Mouse (Mus musculus): ENCODE measurements around the gene Ankrd37.
A peak's percentile ranks its signal among the peaks of the same experiment; 100 is the strongest.

The Ankrd37 gene

DNA sequence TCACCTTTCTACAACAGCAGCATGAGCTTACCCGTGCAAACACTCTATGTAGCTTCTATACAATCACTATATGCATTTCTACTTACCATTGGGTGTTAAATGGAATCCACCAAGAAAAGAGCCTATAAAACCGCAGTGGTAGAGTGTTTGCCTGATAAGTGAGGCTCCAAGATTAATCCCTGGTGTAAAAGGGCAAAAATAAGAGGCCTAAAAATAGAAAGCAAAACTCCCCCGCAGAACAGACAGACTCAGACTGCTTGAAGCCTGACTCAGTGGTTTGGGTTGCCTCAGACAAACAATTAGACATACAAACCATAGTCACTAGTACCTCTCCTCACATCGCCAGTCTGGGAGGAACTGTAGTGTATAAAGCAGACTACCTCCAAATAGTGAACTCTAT, at the start of gene Ankrd37:
Gene Ankrd37 (minus strand): TSS at position 112 of the 400 bp plus-strand sequence.
- DNase-seq = no peak

DNA sequence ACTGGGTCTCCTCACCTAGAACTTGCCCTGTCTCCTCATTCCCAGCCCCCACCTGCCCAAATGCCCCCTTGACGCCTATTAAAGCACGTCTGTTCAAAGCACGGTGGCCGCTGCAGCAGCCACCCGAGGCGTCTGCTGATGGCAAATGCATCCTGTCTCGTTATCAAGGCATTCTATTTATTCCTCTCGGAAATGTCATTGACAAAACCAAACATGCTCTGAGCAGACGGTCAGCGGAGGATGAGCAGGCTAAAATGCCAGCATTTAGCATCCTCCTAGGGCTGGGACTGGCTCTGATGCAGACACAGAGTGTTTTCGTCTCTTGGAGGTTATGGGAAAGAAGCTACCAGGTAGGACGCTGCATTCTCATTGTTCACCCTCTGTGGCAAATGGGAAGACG, 34.8 kb upstream of the Ankrd37 start:
- no peak for DNase-seq

DNA sequence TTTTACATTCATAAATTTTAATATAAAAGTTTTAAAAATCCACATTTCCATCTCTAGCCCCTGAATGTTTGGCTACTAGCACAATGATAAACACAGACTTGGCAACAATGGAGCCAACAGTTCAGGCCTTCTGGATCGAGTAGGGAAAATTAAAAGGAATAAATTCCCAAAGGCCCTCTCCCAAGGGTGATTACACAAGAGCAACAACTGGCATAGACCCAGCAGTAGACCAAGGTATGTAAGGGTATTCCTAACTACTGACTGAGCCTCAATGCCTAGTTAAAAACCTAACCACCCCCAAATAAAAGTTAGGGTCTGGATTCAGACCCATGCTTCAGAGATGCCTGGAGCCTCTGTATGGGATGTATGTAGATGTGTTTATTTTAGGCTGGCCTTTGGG, 34.2 kb upstream of the Ankrd37 start:
- DNase-seq = no peak

DNA sequence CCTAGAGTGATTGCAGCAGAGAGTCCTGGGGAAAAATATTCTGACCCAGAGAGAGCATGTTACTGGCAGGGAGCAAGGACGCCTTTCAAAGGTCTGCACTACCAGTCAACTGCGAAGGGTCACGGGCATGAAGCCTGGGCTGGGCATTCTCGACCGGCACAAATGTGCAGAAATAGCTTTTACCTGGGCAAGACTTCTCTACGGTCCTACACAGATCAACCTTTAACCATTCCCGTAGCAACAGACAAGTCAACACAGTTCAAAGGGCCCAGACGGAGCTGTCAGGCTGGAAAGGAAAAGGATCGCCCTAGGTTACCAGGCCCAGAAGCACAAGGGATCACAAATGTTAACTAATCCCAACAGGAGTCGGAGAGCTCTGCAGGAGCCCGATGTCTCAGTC, 30.7 kb upstream of the Ankrd37 start:
- DNase-seq = no peak

DNA sequence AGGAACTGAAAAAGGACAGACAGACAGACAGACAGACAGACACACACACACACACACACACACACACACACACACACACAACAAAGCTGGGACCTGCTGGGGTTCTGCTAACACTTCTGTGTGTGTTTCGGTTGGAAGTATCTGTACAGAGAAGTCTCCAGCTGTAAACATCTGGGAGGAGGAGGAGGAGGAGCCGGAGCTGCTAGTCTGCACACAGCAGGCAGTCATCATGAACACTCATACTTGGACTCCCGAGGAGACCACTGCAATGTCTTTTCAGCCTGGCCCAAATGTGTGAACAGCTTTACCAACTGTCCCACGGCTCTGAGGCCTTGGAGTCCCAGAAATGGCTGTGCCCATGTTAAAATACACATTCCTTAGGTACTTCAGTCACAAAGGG, 18.9 kb upstream of the Ankrd37 start:
- no peak for DNase-seq

DNA sequence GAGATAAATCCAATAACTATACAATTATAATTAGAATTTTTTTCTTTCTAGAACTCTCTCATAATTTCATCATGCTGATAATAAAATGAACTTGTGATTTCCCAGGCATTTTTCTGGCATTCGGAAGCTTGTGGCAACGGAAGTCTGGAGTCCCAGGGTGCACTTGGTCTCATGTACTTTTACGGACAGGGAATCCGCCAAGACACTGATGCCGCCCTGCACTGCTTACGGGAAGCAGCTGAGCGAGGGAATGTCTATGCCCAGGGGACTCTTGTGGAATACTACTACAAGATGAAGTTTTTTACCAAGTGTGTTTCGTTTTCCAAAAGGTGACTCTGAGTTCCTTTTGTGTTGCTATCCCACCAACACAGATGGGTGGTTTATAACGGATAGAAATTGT, 17.3 kb upstream of the Ankrd37 start:
- DNase-seq = no peak

DNA sequence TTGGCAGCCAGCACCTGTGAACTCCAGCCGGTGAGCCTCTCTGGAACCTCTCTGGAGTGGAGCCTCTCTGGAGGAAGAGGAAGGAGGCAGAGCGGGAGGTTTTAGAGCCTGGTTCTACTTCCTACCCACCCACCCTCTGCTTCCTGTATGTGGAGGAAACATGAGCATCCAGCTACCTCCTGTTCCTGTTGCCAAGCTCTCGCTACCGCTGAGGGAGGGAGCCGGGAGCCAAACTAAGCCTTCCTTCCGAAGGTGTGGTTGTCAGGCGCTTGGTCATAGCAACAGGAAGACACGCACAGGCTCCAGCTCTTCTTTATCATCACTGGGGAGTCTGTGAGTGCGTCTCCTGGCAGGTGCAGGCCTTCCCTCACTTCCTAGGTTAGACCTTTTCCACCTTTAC, 16.7 kb upstream of the Ankrd37 start:
- no peak for DNase-seq

DNA sequence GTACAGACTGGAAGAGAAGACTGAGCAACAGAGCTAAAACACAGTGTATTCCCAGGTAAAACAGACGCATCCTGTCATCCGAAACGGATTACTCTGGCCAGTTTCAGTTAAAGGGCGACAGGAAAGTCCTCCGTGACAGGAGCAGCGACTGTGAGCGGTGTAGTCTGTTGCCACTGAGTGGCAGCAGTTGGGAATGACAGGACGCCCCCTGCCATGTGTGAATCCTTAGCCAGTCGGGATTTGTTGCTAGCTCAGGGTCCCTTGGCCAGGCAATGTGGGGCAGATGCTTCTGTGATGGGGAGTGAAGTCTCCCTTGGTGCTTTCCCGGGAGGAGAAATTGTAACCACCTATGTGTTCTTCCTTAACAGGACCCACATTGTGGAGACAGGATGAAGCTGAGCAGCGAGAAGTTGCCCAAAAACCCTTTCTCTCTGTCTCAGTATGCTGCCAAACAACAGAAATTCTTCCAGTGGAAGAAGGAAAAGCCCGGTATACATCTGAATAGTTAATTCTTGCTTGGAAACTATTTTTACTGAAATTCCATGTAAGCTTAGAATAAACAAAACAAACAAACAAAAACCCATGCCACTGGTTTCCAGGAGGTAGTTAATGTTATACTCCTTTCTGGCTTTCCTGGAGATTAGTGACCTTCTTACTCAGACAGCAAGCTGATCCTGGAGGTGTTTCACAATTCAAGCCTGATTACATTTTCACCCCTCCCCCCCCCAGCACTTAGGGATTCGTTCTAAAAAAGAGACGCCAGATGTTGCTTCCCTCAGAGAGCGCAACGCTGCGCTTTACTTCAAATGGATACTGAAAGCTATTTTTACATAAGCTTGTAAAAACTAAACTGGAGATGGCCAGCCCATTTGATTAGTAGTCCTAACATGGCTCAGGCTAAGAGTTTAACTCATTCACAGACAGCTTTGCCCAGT, 5.5 kb upstream of the Ankrd37 start:
- peak; percentile 23 for DNase-seq

DNA sequence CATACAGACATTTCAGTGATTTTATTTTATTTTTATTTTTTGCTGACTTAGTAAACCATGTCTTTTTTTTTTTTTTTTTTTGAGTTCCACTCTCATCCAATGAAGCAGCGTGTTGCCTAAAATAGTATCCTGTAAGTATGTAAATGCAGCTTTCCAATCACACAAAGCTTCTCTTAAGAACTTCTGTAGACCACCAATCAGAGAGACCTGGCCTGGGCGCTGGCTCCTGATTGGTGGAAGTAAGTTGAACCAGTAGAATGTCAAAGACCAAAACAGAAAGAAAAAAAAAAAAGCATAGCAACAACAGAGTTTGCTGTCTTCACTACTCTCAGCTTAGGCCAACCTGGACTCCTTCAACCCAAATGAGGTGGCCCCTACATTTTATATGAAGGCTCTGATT, 4.8 kb upstream of the Ankrd37 start:
- DNase-seq = no peak

DNA sequence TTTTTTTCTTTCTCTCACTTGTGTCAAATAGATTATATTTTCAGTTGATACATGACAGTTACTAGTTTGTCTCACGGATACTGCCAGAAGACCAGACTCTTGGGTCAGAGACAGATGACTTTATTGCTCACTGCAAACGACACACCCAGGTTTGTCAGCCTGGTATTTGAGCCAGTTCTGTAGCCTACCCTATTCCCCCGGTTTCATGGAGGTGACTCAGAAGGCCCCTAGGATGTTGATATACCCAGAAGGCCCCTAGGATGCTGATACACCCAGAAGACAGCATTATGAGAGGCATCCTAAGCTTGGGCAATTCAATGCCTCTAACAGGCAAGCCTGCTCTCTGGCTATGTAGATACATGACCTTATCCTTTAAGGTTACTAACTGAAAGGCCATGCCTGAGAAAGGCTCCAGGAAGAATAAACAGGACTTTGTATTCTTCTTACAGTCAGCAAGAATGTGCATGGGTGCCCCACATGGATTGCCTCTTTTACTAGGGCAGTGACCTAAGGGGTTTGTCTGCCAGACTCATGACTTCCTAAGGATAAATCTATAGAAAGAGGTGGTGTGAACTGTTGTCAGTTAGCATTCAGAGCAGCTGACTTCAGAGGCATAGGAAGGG, 1.7 kb upstream of the Ankrd37 start:
- DNase-seq = no peak

DNA sequence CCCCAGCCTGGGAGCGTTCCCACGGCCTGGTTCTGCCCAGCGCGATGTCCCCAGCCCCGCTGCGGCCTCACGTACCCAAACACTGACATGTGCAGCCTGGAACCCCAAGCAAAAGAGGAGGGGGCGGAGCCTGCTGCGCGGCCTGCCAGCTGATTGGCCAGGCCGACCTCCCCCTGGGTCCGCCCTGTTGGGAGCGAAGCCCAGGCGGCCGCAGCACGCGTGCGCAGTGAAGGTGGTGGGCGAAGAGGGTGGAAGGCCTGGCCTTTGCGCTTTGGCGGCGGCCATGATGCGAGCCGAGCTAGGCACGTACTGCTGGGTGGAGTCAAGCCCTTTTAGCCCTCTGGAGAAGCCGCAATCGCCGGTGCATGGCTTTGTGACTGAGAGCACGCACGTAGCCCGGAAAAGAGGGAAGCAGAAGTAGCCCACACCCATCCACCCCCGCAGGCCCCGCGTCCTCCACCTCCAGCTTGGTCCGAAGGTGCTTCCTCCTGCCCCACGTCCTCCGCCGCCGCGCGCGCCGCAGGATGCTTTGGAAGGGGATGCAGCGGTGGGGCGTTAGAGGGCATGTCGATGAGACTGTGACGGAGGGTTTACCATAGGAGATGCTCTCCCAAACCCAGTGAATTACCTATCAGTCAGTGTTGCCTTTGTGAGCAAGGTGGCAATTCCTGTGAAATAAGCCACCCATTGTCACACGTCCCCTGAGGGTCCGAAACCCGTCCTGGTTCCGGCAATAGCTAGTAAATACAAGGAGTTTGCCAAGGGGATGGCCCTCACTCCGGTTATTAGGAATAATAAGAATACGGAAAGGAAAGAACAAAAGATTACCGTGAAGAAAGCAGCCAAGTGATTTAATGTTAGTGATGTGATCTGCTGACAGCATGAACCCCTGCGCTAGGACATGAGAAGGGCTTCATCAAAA, 5.5 kb downstream of the Ankrd37 start:
- peak; percentile 97 for DNase-seq

DNA sequence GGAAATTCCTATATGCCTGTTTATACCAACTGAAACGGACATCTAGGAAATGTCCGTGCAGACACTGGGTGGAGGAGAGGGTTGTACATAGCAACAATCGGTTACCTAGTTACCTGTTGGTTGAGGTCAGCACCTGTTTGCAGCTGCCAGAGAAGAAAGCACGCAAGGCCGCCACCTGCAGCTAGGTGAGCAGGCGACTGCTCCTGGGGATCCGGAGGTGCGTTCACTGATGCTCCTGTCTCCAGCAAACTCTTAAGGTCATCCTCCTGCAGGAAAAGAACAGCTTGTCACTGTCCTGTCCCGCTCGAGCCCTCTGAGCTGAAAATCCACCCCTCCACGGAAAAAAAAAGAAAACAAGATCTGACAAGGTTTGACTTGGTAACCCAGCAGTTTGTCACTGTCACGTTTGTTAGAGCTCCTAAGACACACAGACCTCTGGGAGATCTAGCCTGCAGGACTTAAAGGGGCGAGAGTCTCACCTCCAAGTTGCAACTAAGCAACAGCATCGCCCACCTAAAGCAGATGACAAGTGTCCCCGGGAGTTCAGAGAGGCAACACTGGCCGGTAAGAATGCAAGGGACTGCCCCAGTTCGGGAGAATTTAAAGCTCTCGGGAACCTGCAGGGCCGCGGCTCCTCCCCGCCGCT, 6.2 kb downstream of the Ankrd37 start, which contains the start of gene Lrp2bp:
Gene Lrp2bp (plus strand): TSS at position 166 of the 646 bp plus-strand sequence.
- DNase-seq = no peak

DNA sequence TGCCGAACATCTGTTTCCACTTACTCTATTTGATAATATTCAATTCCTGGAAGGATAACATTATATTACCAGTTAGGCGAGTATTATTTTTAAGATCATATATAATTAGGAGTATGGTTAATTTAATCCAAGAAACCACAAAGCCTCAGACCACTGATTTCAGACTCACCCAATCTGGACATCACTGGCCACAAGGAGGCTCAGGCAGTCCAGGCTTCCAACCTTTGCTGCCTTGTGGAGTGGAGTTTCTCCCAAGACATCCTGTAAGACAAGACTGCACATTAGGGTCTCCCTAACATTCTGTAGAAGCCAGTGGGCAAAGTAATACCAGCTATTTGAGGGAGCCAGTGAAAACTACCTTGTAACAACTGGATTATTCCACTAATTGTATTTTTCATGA, 7.3 kb downstream of the Ankrd37 start:
- no peak for DNase-seq

DNA sequence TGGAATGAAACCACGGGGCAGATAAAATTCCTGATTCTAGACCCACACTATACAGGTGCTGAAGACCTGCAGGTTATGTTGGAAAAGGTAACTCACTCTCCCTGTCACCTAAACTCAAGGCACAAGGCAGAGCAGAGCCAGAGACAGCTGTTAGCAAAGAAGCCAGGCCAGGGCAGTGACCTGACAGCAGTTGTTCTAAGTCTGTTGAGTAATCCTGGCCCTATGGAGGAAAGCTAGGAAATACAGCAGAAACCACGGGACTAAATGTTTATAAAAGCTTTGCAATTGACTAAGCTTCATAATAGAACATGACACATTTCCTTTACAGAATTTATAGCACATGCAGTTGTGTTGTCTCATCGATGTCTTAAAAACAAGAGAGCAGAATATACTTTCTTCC, 9.9 kb downstream of the Ankrd37 start:
- no peak for DNase-seq

DNA sequence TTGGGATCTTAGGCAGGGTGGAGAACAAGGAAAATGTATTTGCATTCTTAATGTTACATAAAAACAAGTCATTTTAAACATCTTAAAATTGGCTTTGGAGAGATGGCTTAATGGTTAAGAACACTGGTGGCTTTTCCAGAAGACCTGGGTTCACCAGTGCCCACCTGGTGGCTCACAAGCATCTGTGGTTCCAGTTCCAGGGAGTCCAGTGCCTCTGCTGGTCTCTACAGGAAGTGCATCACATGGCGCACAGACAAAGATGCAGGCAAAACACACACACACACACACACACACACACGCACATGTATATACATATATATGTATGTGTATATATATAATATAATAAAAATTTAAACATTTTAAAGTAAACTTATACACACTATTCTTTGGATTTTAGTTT, 11.4 kb downstream of the Ankrd37 start:
- no peak for DNase-seq

DNA sequence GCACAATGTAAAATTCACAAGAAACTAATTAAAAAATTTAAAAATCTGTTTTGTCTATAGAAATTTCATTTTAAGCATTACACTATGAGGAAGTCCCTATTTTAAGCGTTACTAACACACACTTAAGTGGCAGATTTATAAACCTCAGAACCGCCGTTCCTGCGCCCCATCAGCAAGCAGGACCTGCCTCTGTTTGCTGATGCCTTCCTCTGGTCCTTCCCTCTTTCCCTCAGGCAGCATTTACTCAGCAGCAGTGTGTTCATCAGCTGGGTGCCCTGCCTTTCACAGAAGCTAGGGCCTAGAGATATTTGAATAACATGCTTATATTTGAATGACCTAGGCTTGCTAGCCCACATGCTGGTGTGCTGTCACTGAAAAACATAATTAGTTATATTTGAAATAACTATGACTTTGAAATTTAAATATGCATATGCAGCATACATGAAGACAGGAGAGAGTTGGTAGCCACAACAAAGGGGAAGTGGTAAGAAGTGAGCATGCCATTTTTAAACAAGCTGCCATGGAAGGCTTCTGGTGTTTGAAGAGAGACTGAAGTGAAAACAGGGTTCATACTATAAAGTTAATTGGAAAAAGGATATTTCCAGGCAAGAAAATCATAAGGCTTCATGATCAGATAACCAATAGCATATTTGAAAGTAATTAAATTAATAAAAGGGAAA, 14.7 kb downstream of the Ankrd37 start:
- no peak for DNase-seq

DNA sequence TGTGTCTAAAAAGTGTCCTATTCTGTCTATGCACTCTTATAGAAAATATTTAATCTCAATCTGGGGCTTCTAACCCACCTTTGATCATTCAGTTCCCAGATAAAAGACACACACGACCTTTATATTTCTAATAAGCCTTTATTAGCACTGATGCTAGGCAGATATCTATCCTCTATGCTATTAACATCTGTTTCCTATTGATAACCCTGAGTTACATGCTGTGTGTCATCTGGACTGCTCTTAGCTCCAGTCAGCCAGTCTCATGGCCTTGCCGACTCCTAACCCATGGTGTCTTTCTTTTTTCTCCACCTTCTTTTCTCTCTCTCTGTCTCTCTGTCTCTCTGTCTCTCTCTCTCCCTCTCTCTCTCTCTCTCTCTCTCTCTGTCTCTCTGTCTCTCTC, 17.3 kb downstream of the Ankrd37 start:
- no peak for DNase-seq

DNA sequence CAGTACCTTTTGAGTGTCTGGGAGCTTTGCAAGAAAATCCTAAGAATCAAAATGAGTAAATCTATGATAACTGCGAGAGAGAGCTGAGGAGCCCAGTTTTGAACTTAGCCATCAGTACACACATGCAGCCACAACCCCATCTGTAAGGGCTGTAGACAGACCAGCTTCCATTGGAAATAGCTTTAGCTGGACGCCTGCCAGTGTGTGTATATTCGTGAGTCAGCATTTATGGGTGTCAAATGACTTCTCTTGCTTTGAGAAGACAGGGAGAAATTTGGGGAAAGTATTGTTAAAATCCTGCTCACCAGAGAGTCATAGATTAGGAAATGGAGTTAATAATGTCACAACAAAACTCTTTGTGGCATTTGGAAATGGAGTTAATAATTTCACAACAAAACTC, 18.8 kb downstream of the Ankrd37 start:
- no peak for DNase-seq

DNA sequence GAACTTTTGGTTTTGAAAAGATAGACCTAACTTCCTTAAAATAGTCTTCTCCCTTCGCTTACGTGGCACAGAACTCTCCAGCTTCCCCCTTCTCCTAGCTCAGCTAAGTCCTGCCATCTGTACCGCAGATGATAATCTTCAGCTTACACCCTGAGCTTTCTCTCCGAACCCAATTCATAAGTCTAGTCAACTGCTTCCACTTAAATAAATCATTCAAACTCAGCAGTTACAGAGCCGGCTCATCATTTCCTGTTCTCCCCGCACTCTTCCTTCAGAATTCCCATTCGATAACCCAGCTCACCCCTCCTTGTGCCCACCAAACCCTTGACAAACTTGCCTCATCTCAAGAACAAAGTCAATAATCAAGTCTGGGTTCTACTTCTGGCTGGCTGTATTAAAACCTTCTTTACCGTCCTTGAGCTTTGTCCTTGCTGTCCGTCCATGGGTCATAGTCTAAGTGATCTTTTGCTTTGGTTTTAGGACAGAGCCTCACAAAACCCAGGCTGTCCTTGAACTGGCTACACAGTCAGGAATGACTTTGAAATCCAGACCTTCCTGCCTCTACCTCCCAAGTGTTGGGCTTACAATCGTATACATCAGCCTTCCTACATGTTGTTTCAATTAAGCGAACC, 29.6 kb downstream of the Ankrd37 start:
- no peak for DNase-seq

DNA sequence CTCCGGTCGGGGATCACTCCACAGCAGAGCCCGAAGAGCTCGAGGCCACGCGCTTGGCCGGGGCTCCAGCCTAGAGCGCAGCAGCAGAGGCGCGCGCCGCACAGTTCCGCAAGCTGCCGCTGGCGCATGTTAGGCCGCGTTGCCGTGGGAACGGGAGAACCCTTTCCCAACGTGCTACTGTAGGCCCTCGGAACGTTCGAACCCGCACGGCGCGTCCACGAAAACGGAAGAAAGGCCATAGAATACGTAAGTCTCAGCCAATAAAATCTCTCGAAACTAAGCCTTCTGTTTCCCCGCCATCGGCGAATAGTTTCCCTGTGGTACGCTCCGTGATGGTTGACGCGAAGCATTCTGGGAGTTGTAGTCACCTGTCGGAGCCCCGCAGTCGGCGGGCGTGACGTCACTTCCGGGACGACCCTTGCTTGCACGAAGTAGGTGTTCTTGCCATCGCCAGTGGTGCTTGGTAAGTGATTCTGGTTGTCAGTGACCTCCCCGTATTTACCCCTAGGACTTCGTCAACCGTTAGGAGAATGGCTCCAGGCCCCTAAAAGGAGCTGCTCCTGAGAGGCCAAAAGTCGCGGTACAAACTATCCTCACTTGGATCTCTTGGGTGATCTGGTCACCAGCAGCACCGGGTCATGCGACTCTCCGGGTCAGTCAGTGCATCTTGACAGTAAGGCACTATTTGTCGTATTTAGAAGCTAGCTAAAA, 30.2 kb downstream of the Ankrd37 start, which contains the start of the genes 1700029J07Rik and Ufsp2:
Gene 1700029J07Rik (minus strand): TSS at position 127 of the 711 bp plus-strand sequence.
Gene Ufsp2 (plus strand): TSS at position 403 of the 711 bp plus-strand sequence.
- DNase-seq = peak; percentile 98

All from right cerebral cortex, postnatal 4 days (tissue).